Mouse (Mus musculus): ENCODE measurements around the gene Ralbp1.

The Ralbp1 gene

DNA sequence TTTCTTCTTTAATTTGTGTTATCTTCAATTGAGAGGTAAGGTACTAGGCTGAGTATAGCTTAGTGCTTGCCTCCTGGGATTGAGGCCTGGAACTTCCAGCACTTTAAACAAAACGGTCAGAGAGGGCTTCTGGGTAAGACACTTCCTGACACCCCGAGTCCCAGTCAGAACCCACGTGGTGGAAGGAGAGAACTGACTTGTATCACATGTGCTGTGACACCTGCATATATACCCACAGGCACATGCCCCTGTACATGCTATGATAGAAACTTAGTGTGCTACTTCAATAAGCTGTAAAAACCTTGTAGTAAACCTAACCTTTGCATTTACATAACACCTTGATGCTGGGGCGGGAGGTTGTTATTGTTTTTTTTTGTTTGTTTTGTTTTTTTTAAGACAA, 87.2 kb downstream of the Ralbp1 start:
- DNase-seq (ENCODE audit: extremely low spot score): no peak
